Mouse (Mus musculus): ENCODE results near the gene Cdc26. TPM values are rescaled to one million over a fixed set of nuclear protein-coding genes. Genes with fewer than 3 reads are reported as not detected.

The Cdc26 gene
- polyA plus RNA-seq, 1 experiment from 2014 or later, result 210 TPM

Other genes with a start within 250 kb of the Cdc26 start
- 15.2 and 18.1 TPM in 2 replicates for gene Zfp37, start 177.6 kb downstream of the Cdc26 start, polyA plus RNA-seq (2016; fragmentation: Nextera tagmentation; extraction: Ambion mirVana)
- gene Slc31a2, start 146.1 kb downstream of the Cdc26 start, polyA plus RNA-seq (2016; fragmentation: Nextera tagmentation; extraction: Ambion mirVana), result 14.5 and 15.4 TPM in 2 replicates
- 23.2 and 25.0 TPM in 2 replicates for gene Fkbp15, start 48.1 kb downstream of the Cdc26 start, polyA plus RNA-seq (2016; fragmentation: Nextera tagmentation; extraction: Ambion mirVana)
- 44.1 and 44.8 TPM in 2 replicates for gene Slc31a1, start 47.9 kb downstream of the Cdc26 start, polyA plus RNA-seq (2016; fragmentation: Nextera tagmentation; extraction: Ambion mirVana)
- gene Prpf4, start 155 bp upstream of the Cdc26 start, polyA plus RNA-seq (2016; fragmentation: Nextera tagmentation; extraction: Ambion mirVana), result 27.3 and 30.1 TPM in 2 replicates
- not detected in 2 replicates for gene Rnf183, start 26.6 kb upstream of the Cdc26 start, polyA plus RNA-seq (2016; fragmentation: Nextera tagmentation; extraction: Ambion mirVana)
- gene Wdr31, start 62.3 kb upstream of the Cdc26 start, polyA plus RNA-seq (2016; fragmentation: Nextera tagmentation; extraction: Ambion mirVana), result 8.8 TPM in 2 replicates
- gene Bspry, start 71.4 kb upstream of the Cdc26 start, polyA plus RNA-seq (2016; fragmentation: Nextera tagmentation; extraction: Ambion mirVana), result 2.9 and 3.3 TPM in 2 replicates
- 11.1 and 14.2 TPM in 2 replicates for gene Hdhd3, start 94.8 kb upstream of the Cdc26 start, polyA plus RNA-seq (2016; fragmentation: Nextera tagmentation; extraction: Ambion mirVana)
- 76.9 and 78.5 TPM in 2 replicates for gene Alad, start 111.3 kb upstream of the Cdc26 start, polyA plus RNA-seq (2016; fragmentation: Nextera tagmentation; extraction: Ambion mirVana)
- 89.1 and 92.8 TPM in 2 replicates for gene Pole3, start 116.4 kb upstream of the Cdc26 start, polyA plus RNA-seq (2016; fragmentation: Nextera tagmentation; extraction: Ambion mirVana)
- 0.45 and 0.99 TPM in 2 replicates for gene 4933430I17Rik, start 116.7 kb upstream of the Cdc26 start, polyA plus RNA-seq (2016; fragmentation: Nextera tagmentation; extraction: Ambion mirVana)
- gene Rgs3, start 151.2 kb upstream of the Cdc26 start, polyA plus RNA-seq (2016; fragmentation: Nextera tagmentation; extraction: Ambion mirVana), result 45.0 and 45.2 TPM in 2 replicates

Measured in embryonic facial prominence, embryonic 12.5 days (tissue).